Mouse (Mus musculus) lung, embryonic 14.5 days (tissue): ENCODE measurements around the gene Ankrd12. TPM values are rescaled to one million over a fixed set of nuclear protein-coding genes. Genes with fewer than 3 reads are reported as not detected.
"Not testable (repeated sequence)": the region's sequence is repeated elsewhere in the genome, so short reads cannot be mapped to it uniquely, and the experiment has no call there.

Experiments used
- ATAC-seq: fragments of 200-750 bp; cut with Nextera tagmentation; 2 replicates; pipeline ENCODE4 v1.8.0; 2017; ENCODE audit warnings: mild to moderate bottlenecking, moderate TSS enrichment, moderate library complexity; ENCODE audit not compliant: insufficient read depth
- DNase-seq: peaks from one replicate; pipeline ENCODE4 v3.0.0-alpha.2; 2015
- H3K27ac ChIP-seq: fragments of 300-500 bp; sonication (generic); 2 replicates; pipeline ENCODE4 v1.5.1; 2014; ENCODE audit warnings: low read depth, mild to moderate bottlenecking, moderate library complexity
- H3K27me3 ChIP-seq: fragments of 300-500 bp; sonication (generic); 2 replicates; pipeline ENCODE4 v1.6.1; 2014; ENCODE audit warnings: low read length, control low read depth; ENCODE audit not compliant: insufficient read depth
- H3K36me3 ChIP-seq: fragments of 300-500 bp; sonication (generic); 2 replicates; pipeline ENCODE4 v1.6.1; 2014; ENCODE audit warnings: control low read depth; ENCODE audit not compliant: insufficient read depth
- H3K4me1 ChIP-seq: fragments of 300-500 bp; sonication (generic); 2 replicates; pipeline ENCODE4 v1.6.1; 2014; ENCODE audit warnings: antibody characterized with exemption, control low read depth; ENCODE audit not compliant: insufficient read depth
- H3K4me2 ChIP-seq: fragments of 300-500 bp; sonication (generic); 2 replicates; pipeline ENCODE4 v1.6.1; 2014; ENCODE audit warnings: mild to moderate bottlenecking
- H3K4me3 ChIP-seq: fragments of 300-500 bp; sonication (generic); 2 replicates; pipeline ENCODE4 v1.5.1; 2014; ENCODE audit warnings: low read depth, low read length
- H3K9ac ChIP-seq: fragments of 300-500 bp; sonication (generic); 2 replicates; pipeline ENCODE4 v1.6.1; 2014
- H3K9me3 ChIP-seq: fragments of 300-500 bp; sonication (generic); 2 replicates; pipeline ENCODE4 v1.6.1; 2016; ENCODE audit warnings: low read depth, low read length, control low read depth
- CTCF ChIP-seq: IDR thresholded peaks from 2 replicates; pipeline ENCODE4 v1.5.1; 2016; ENCODE audit warnings: antibody characterized with exemption, low read depth
- WGBS: fragments of 180-500 bp; shearing (Covaris S2); extraction: QIAGEN DNeasy Blood & Tissue Kit; methylation state at CpG from one replicate; pipeline ENCODE4 v1.1.7; 2014; 5-methylcytosine and 5-hydroxymethylcytosine counted together
- polyA plus RNA-seq: library from polyadenylated mRNA; unstranded; fragments of >200 nt; fragmentation: Nextera tagmentation; extraction: Ambion mirVana; gene quantifications from 2 replicates; pipeline ENCODE4 v1.2.1, GENCODE M21; 2014

Ankrd12 gene
- polyA plus RNA-seq, 1 experiment from 2014 or later = 19.6 TPM

- TF ChIP-seq CTCF = no peak
- no peak overlapping the region for H3K9ac ChIP-seq
- no peak overlapping the region for H3K4me3 ChIP-seq
- H3K9me3 ChIP-seq = no peaks in the 10 kb centered on the region
- no peak overlapping the region for H3K27ac ChIP-seq
- no peaks in the 10 kb centered on the region for H3K36me3 ChIP-seq
- H3K4me1 ChIP-seq = no peaks in the 10 kb centered on the region
- no peak overlapping the region for H3K4me2 ChIP-seq
- ATAC-seq = no peak
- 39% methylated on average over 5 of the region's 5 CpGs for WGBS
- no peaks in the 10 kb centered on the region for H3K27me3 ChIP-seq
- DNase-seq = no peak
Measured at GRCm38 (mm10) chr17:66041020-66041419, 35.9 kb downstream of the Ankrd12 start.

- Histone ChIP-seq H3K9ac (no peak overlapping the region), H3K36me3 (no peaks in the 10 kb centered on the region), H3K4me3 (no peak overlapping the region), H3K27me3 (no peaks in the 10 kb centered on the region), H3K4me2 (no peak overlapping the region), H3K4me1 (no peaks in the 10 kb centered on the region), H3K27ac (no peak overlapping the region), H3K9me3 (no peaks in the 10 kb centered on the region)
- 83% methylated on average over 5 of the region's 5 CpGs for WGBS
- DNase-seq (no peak), ATAC-seq (no peak)
- no peak for TF ChIP-seq CTCF
Measured at GRCm38 (mm10) chr17:66033239-66033638, 43.6 kb downstream of the Ankrd12 start.

GRCm38 (mm10) chr17:66031991-66032390 lies 44.9 kb downstream of the Ankrd12 start:
- Histone ChIP-seq H3K27ac (no peak overlapping the region), H3K27me3 (no peaks in the 10 kb centered on the region), H3K4me3 (no peak overlapping the region), H3K9me3 (no peaks in the 10 kb centered on the region), H3K36me3 (no peaks in the 10 kb centered on the region), H3K9ac (no peak overlapping the region), H3K4me1 (no peaks in the 10 kb centered on the region), H3K4me2 (no peak overlapping the region)
- DNase-seq = no peak
- no peak for ATAC-seq
- WGBS = 88% methylated on average over 5 of the region's 5 CpGs
- TF ChIP-seq CTCF = no peak

GRCm38 (mm10) chr17:66024211-66024610 lies 52.7 kb downstream of the Ankrd12 start:
- ATAC-seq (no peak), DNase-seq (no peak)
- WGBS = 93% methylated on average over 7 of the region's 7 CpGs
- TF ChIP-seq CTCF = no peak
- peaks cover 2% of the 10 kb centered on the region; the same call in 1 of the 2 replicates for H3K36me3 ChIP-seq
- H3K4me3 ChIP-seq = no peak overlapping the region
- H3K4me2 ChIP-seq = no peak overlapping the region
- H3K27me3 ChIP-seq = no peaks in the 10 kb centered on the region
- no peak overlapping the region for H3K9ac ChIP-seq
- no peaks in the 10 kb centered on the region for H3K4me1 ChIP-seq
- H3K27ac ChIP-seq = no peak overlapping the region
- no peaks in the 10 kb centered on the region for H3K9me3 ChIP-seq

- DNase-seq (no peak), ATAC-seq (no peak)
- Histone ChIP-seq H3K9ac (no peak overlapping the region), H3K4me1 (no peaks in the 10 kb centered on the region), H3K27ac (no peak overlapping the region), H3K27me3 (no peaks in the 10 kb centered on the region), H3K4me3 (no peak overlapping the region), H3K36me3 (no peaks in the 10 kb centered on the region), H3K4me2 (no peak overlapping the region), H3K9me3 (no peaks in the 10 kb centered on the region)
- 74% methylated on average over 2 of the region's 2 CpGs for WGBS
- TF ChIP-seq CTCF = no peak
Measured at GRCm38 (mm10) chr17:66011790-66012189, 65.1 kb downstream of the Ankrd12 start.

- TF ChIP-seq CTCF = no peak
- DNase-seq (no peak), ATAC-seq (no peak)
- Histone ChIP-seq H3K4me3 (no peak overlapping the region), H3K9me3 (no peaks in the 10 kb centered on the region), H3K27me3 (no peaks in the 10 kb centered on the region), H3K4me1 (no peaks in the 10 kb centered on the region), H3K9ac (no peak overlapping the region), H3K27ac (no peak overlapping the region), H3K4me2 (no peak overlapping the region), H3K36me3 (no peaks in the 10 kb centered on the region)
- 78% methylated on average over 5 of the region's 5 CpGs for WGBS
Measured at GRCm38 (mm10) chr17:66007892-66008291, 69.0 kb downstream of the Ankrd12 start.

GRCm38 (mm10) chr17:66007473-66007872 lies 69.4 kb downstream of the Ankrd12 start:
- H3K27me3 ChIP-seq = no peaks in the 10 kb centered on the region
- no peaks in the 10 kb centered on the region for H3K4me1 ChIP-seq
- no peak overlapping the region for H3K27ac ChIP-seq
- no peaks in the 10 kb centered on the region for H3K9me3 ChIP-seq
- no peak overlapping the region for H3K4me2 ChIP-seq
- H3K4me3 ChIP-seq = no peak overlapping the region
- no peak for ATAC-seq
- TF ChIP-seq CTCF = no peak
- H3K36me3 ChIP-seq = no peaks in the 10 kb centered on the region
- no peak overlapping the region for H3K9ac ChIP-seq
- 82% methylated on average over 2 of the region's 2 CpGs for WGBS
- DNase-seq = no peak

GRCm38 (mm10) chr17:65988151-65988820 lies 88.6 kb downstream of the Ankrd12 start:
- Histone ChIP-seq H3K27me3 (no peaks in the 10 kb centered on the region), H3K9ac (no peak overlapping the region), H3K4me3 (no peak overlapping the region), H3K4me1 (no peaks in the 10 kb centered on the region), H3K36me3 (no peaks in the 10 kb centered on the region), H3K9me3 (no peaks in the 10 kb centered on the region), H3K27ac (no peak overlapping the region), H3K4me2 (no peak overlapping the region)
- ATAC-seq (no peak), DNase-seq (no peak)
- WGBS = 93% methylated on average over 3 of the region's 3 CpGs
- TF ChIP-seq CTCF = no peak

GRCm38 (mm10) chr17:65976720-65977119 lies 100.2 kb downstream of the Ankrd12 start:
- not testable (repeated sequence) for H3K9me3 ChIP-seq, H3K4me1 ChIP-seq, H3K27me3 ChIP-seq, H3K4me2 ChIP-seq, DNase-seq, H3K4me3 ChIP-seq, H3K9ac ChIP-seq, H3K27ac ChIP-seq, H3K36me3 ChIP-seq, ATAC-seq
